Mouse (Mus musculus) heart, postnatal 10 days (tissue): ENCODE measurements at regions not wholly inside any gene's neighbourhood (a gene's known extent, or its start where the extent isn't known, plus 50 kb on each side); places are given as distances from the start of the nearest gene placed in this dataset.

Source experiments
- DNase-seq, 2 experiments: peaks; one replicate each; pipeline ENCODE4 v3.0.0; 2021
- intact Hi-C: fragments of 180-260 bp; cut with DNase I; formaldehyde crosslinking; loops from one replicate; pipeline ENCODE4 v1.15.1; 2025

GRCm38 (mm10) chr9:120848962-120849361 lies 80.1 kb upstream of the Ctnnb1 start:
- intact Hi-C loops, result no loop called here
- DNase-seq, result no peak

- intact Hi-C loops, result loop anchor here (5.0 kb wide), 2 partner anchors 82 to 113 kb away; no protein-coding TSS in a partner anchor
Measured at GRCm38 (mm10) chr9:120850092-120850491, 78.9 kb upstream of the Ctnnb1 start.

GRCm38 (mm10) chr9:120851914-120852313 lies 77.1 kb upstream of the Ctnnb1 start:
- DNase-seq, result no peak
- intact Hi-C loops, result loop anchor here (5.0 kb wide), 2 partner anchors 80 to 115 kb away; no protein-coding TSS in a partner anchor

More at GRCm38 (mm10) chr9:120850092-120850491, 78.9 kb upstream of the Ctnnb1 start:
- no peak for DNase-seq

GRCm38 (mm10) chr9:120852572-120852971 lies 76.4 kb upstream of the Ctnnb1 start:
- intact Hi-C loops, result loop anchor here (5.0 kb wide), 2 partner anchors 80 to 115 kb away; no protein-coding TSS in a partner anchor
- peak; percentile 56 to 61 for DNase-seq

GRCm38 (mm10) chr9:120853032-120853597 lies 75.9 kb upstream of the Ctnnb1 start:
- peak in 1 of 2 experiments; percentile 34 for DNase-seq
- intact Hi-C loops, result loop anchor here (5.0 kb wide), 2 partner anchors 79 to 116 kb away; no protein-coding TSS in a partner anchor

GRCm38 (mm10) chr9:120854351-120854750 lies 74.7 kb upstream of the Ctnnb1 start:
- intact Hi-C loops, result loop anchor here (2.0 to 5.0 kb wide), 3 partner anchors 76 to 117 kb away; no protein-coding TSS in a partner anchor
- peak; percentile 23 to 30 for DNase-seq

GRCm38 (mm10) chr9:120855293-120856050 lies 73.5 kb upstream of the Ctnnb1 start:
- DNase-seq, result peak; percentile 41 to 53
- intact Hi-C loops, result loop anchor here (2.0 kb wide), 1 partner anchor 77 kb away; no protein-coding TSS in a partner anchor

GRCm38 (mm10) chr9:120857849-120858510 lies 71.0 kb upstream of the Ctnnb1 start:
- no peak for DNase-seq
- intact Hi-C loops, result no loop called here

GRCm38 (mm10) chr9:120860969-120861595 lies 67.9 kb upstream of the Ctnnb1 start:
- intact Hi-C loops, result no loop called here

GRCm38 (mm10) chr9:120861788-120862345 lies 67.1 kb upstream of the Ctnnb1 start:
- no peak for DNase-seq
- intact Hi-C loops, result no loop called here

More at GRCm38 (mm10) chr9:120860969-120861595, 67.9 kb upstream of the Ctnnb1 start:
- no peak for DNase-seq

- intact Hi-C loops, result no loop called here
- no peak for DNase-seq
Measured at GRCm38 (mm10) chr9:120864410-120864809, 64.6 kb upstream of the Ctnnb1 start.

- intact Hi-C loops, result loop anchor here (5.0 kb wide), 2 partner anchors 66 to 89 kb away; no protein-coding TSS in a partner anchor
- no peak for DNase-seq
Measured at GRCm38 (mm10) chr9:120866251-120866650, 62.8 kb upstream of the Ctnnb1 start.

- intact Hi-C loops, result loop anchor here (5.0 kb wide), 2 partner anchors 66 to 89 kb away; no protein-coding TSS in a partner anchor
- peak; percentile 52 to 72 for DNase-seq
Measured at GRCm38 (mm10) chr9:120866709-120867108, 62.3 kb upstream of the Ctnnb1 start.

GRCm38 (mm10) chr9:120867861-120868260 lies 61.2 kb upstream of the Ctnnb1 start:
- intact Hi-C loops, result loop anchor here (5.0 kb wide), 2 partner anchors 64 to 91 kb away; no protein-coding TSS in a partner anchor

GRCm38 (mm10) chr9:120868330-120868729 lies 60.7 kb upstream of the Ctnnb1 start:
- DNase-seq, result no peak
- intact Hi-C loops, result loop anchor here (5.0 kb wide), 2 partner anchors 64 to 91 kb away; no protein-coding TSS in a partner anchor

More at GRCm38 (mm10) chr9:120867861-120868260, 61.2 kb upstream of the Ctnnb1 start:
- no peak for DNase-seq

GRCm38 (mm10) chr9:120869432-120870081 lies 59.5 kb upstream of the Ctnnb1 start:
- peak; percentile 26 to 41 for DNase-seq
- intact Hi-C loops, result loop anchor here (5.0 kb wide), 2 partner anchors 63 to 92 kb away; no protein-coding TSS in a partner anchor

GRCm38 (mm10) chr9:120873293-120873692 lies 55.7 kb upstream of the Ctnnb1 start:
- DNase-seq, result no peak
- intact Hi-C loops, result no loop called here

- DNase-seq, result no peak
- intact Hi-C loops, result no loop called here
Measured at GRCm38 (mm10) chr9:120874416-120874976, 54.5 kb upstream of the Ctnnb1 start.

- no peak for DNase-seq
- intact Hi-C loops, result no loop called here
Measured at GRCm38 (mm10) chr9:120877101-120877500, 51.9 kb upstream of the Ctnnb1 start.
